Mouse (Mus musculus) MEL (cell line): ENCODE measurements around the gene Naga. TPM values are rescaled to one million over a fixed set of nuclear protein-coding genes. Genes with fewer than 3 reads are reported as not detected.

Source experiments
- DNase-seq: peaks from one replicate; pipeline ENCODE4 v3.0.0; 2011; ENCODE audit warnings: low read depth, low spot score
- H3K27ac ChIP-seq: 2 replicates; pipeline ENCODE4 v1.5.1; 2012; ENCODE audit warnings: low read depth, mild to moderate bottlenecking, control low read depth, low read length, moderate library complexity; ENCODE audit not compliant: control insufficient read depth
- H3K27me3 ChIP-seq, 2 experiments: fragments of 150-350 bp in 1 of 2; sonication (generic) in 1 of 2; 2 replicates each; pipeline ENCODE4 v1.6.1; 2012; ENCODE audit warnings: low read length in 2 of 2, mild to moderate bottlenecking in 2 of 2, improper control_type of control experiment in 1 of 2, moderate library complexity in 1 of 2; ENCODE audit not compliant: insufficient read depth in 2 of 2, control insufficient read depth in 1 of 2
- H3K36me3 ChIP-seq, 2 experiments: 2 replicates each; pipeline ENCODE4 v1.6.1; 2012 to 2014; ENCODE audit warnings: low read length in 2 of 2, improper control_type of control experiment in 1 of 2, inconsistent platforms in 1 of 2, mild to moderate bottlenecking in 1 of 2; ENCODE audit not compliant: insufficient read depth in 2 of 2, control insufficient read depth in 1 of 2
- H3K4me1 ChIP-seq, 2 experiments: fragments of 150-350 bp in 1 of 2; sonication (generic) in 1 of 2; 2 replicates each; pipeline ENCODE4 v1.6.1; 2012; ENCODE audit warnings: low read length in 2 of 2, improper control_type of control experiment in 1 of 2, mild to moderate bottlenecking in 1 of 2; ENCODE audit not compliant: insufficient read depth in 2 of 2, control insufficient read depth in 1 of 2
- H3K4me3 ChIP-seq, 2 experiments: fragments of 150-350 bp in 1 of 2; sonication (generic) in 1 of 2; 2 replicates each; pipeline ENCODE4 v1.5.1; 2012; ENCODE audit warnings: low read depth in 2 of 2, low read length in 2 of 2, mild to moderate bottlenecking in 2 of 2, moderate library complexity in 2 of 2, control low read depth in 1 of 2, improper control_type of control experiment in 1 of 2; ENCODE audit not compliant: control insufficient read depth in 1 of 2, insufficient read depth in 1 of 2
- H3K79me2 ChIP-seq: 2 replicates; pipeline ENCODE4 v1.6.1; 2012; ENCODE audit warnings: mild to moderate bottlenecking, low read length, moderate library complexity; ENCODE audit not compliant: control insufficient read depth, poor library complexity, insufficient read depth
- H3K9ac ChIP-seq: 2 replicates; pipeline ENCODE4 v1.6.1; 2012; ENCODE audit warnings: low read depth, mild to moderate bottlenecking, control low read depth, low read length, moderate library complexity; ENCODE audit not compliant: control insufficient read depth, poor library complexity, severe bottlenecking
- H3K9me3 ChIP-seq: fragments of 150-350 bp; sonication (generic); replicated peaks from 2 replicates; pipeline ENCODE4 v1.6.1; 2012; ENCODE audit warnings: mild to moderate bottlenecking, low read length, improper control_type of control experiment, moderate library complexity; ENCODE audit not compliant: insufficient read depth
- BHLHE40 ChIP-seq: IDR thresholded peaks from 2 replicates; pipeline ENCODE4 v1.6.1; 2012; ENCODE audit warnings: low read depth, mild to moderate bottlenecking, inconsistent platforms, low read length, improper control_type of control experiment, borderline replicate concordance
- CHD1 ChIP-seq: IDR thresholded peaks from 2 replicates; pipeline ENCODE4 v1.6.1; 2012; ENCODE audit warnings: low read depth, mild to moderate bottlenecking, inconsistent platforms, low read length, improper control_type of control experiment
- CHD2 ChIP-seq: IDR thresholded peaks from 2 replicates; pipeline ENCODE4 v1.6.1; 2011; ENCODE audit warnings: low read length, improper control_type of control experiment
- E2F4 ChIP-seq: IDR thresholded peaks from 2 replicates; pipeline ENCODE4 v1.6.1; 2011; ENCODE audit warnings: low read depth, low read length, improper control_type of control experiment, borderline replicate concordance
- ELF1 ChIP-seq: IDR thresholded peaks from 2 replicates; pipeline ENCODE4 v1.6.1; 2014; ENCODE audit warnings: low read depth, mild to moderate bottlenecking, inconsistent platforms, low read length, improper control_type of control experiment, moderate library complexity
- ETS1 ChIP-seq: IDR thresholded peaks from 2 replicates; pipeline ENCODE4 v1.6.1; 2012; ENCODE audit warnings: low read depth, mild to moderate bottlenecking, inconsistent platforms, low read length, improper control_type of control experiment, moderate library complexity
- GABPA ChIP-seq: IDR thresholded peaks from 2 replicates; pipeline ENCODE4 v1.6.1; 2012; ENCODE audit warnings: low read depth, mild to moderate bottlenecking, inconsistent platforms, low read length, improper control_type of control experiment, moderate library complexity
- GATA1 ChIP-seq: IDR thresholded peaks from 2 replicates; pipeline ENCODE4 v1.6.1; 2011; ENCODE audit warnings: low read depth, low read length, improper control_type of control experiment
- HCFC1 ChIP-seq: IDR thresholded peaks from 2 replicates; pipeline ENCODE4 v1.6.1; 2012; ENCODE audit warnings: low read depth, mild to moderate bottlenecking, inconsistent platforms, low read length, improper control_type of control experiment, moderate library complexity
- JUND ChIP-seq: IDR thresholded peaks from 2 replicates; pipeline ENCODE4 v1.6.1; 2011; ENCODE audit warnings: low read depth, mild to moderate bottlenecking, improper control_type of control experiment, low read length
- KAT2A ChIP-seq: conservative IDR thresholded peaks from 2 replicates; pipeline ENCODE4 v1.6.1; 2012; ENCODE audit warnings: low read depth, low read length, improper control_type of control experiment, inconsistent platforms
- MAX ChIP-seq: IDR thresholded peaks from 2 replicates; pipeline ENCODE4 v1.6.1; 2011; ENCODE audit warnings: low read length, improper control_type of control experiment
- MAZ ChIP-seq: IDR thresholded peaks from 2 replicates; pipeline ENCODE4 v1.6.1; 2012; ENCODE audit warnings: low read depth, mild to moderate bottlenecking, inconsistent platforms, low read length, improper control_type of control experiment
- MYB ChIP-seq: IDR thresholded peaks from 2 replicates; pipeline ENCODE4 v1.6.1; 2011; ENCODE audit warnings: mild to moderate bottlenecking, low read depth, low read length, improper control_type of control experiment
- MYC ChIP-seq: IDR thresholded peaks from 2 replicates; pipeline ENCODE4 v1.6.1; 2011; ENCODE audit warnings: low read depth, mild to moderate bottlenecking, low read length, improper control_type of control experiment, moderate library complexity
- NELFE ChIP-seq: IDR thresholded peaks from 2 replicates; pipeline ENCODE4 v1.6.1; 2011; ENCODE audit warnings: low read depth, low read length, improper control_type of control experiment
- NRF1 ChIP-seq: IDR thresholded peaks from 2 replicates; pipeline ENCODE4 v1.6.1; 2014; ENCODE audit warnings: low read depth, mild to moderate bottlenecking, inconsistent platforms, low read length, improper control_type of control experiment, moderate library complexity; ENCODE audit not compliant: poor library complexity, insufficient read depth, severe bottlenecking
- POLR2A ChIP-seq, 2 experiments: IDR thresholded peaks; 2 replicates each; pipeline ENCODE4 v1.6.1; 2011 to 2012; ENCODE audit warnings: low read length in 2 of 2, mild to moderate bottlenecking in 2 of 2, control low read depth in 1 of 2, improper control_type of control experiment in 1 of 2, low read depth in 1 of 2, moderate library complexity in 1 of 2; ENCODE audit not compliant: control insufficient read depth in 1 of 2, insufficient read depth in 1 of 2, poor library complexity in 1 of 2
- POLR2AphosphoS2 ChIP-seq: IDR thresholded peaks from 2 replicates; pipeline ENCODE4 v1.6.1; 2011; ENCODE audit warnings: low read length, improper control_type of control experiment
- POLR2AphosphoS5 ChIP-seq: IDR thresholded peaks from 2 replicates; pipeline ENCODE4 v1.6.1; 2012; ENCODE audit warnings: low read depth, borderline replicate concordance, mild to moderate bottlenecking, inconsistent platforms, low read length, moderate library complexity, mixed read lengths
- RAD21 ChIP-seq: IDR thresholded peaks from 2 replicates; pipeline ENCODE4 v1.6.1; 2011; ENCODE audit warnings: mild to moderate bottlenecking, low read depth, low read length, improper control_type of control experiment
- RCOR1 ChIP-seq: IDR thresholded peaks from 2 replicates; pipeline ENCODE4 v1.6.1; 2012; ENCODE audit warnings: low read depth, mild to moderate bottlenecking, inconsistent platforms, low read length, improper control_type of control experiment
- SIN3A ChIP-seq: IDR thresholded peaks from 2 replicates; pipeline ENCODE4 v1.6.1; 2012; ENCODE audit warnings: low read length, improper control_type of control experiment, inconsistent platforms
- SMC3 ChIP-seq: IDR thresholded peaks from 2 replicates; pipeline ENCODE4 v1.6.1; 2011; ENCODE audit warnings: low read depth, low read length, improper control_type of control experiment
- TAL1 ChIP-seq: IDR thresholded peaks from 2 replicates; pipeline ENCODE4 v1.6.1; 2012; ENCODE audit warnings: mild to moderate bottlenecking, inconsistent platforms, low read length, moderate library complexity, mixed read lengths
- TBP ChIP-seq: IDR thresholded peaks from 2 replicates; pipeline ENCODE4 v1.8.0; 2011; ENCODE audit warnings: low read depth, low read length, improper control_type of control experiment
- TCF12 ChIP-seq: IDR thresholded peaks from 2 replicates; pipeline ENCODE4 v1.6.1; 2014; ENCODE audit warnings: low read depth, mild to moderate bottlenecking, inconsistent platforms, low read length, improper control_type of control experiment, moderate library complexity
- USF2 ChIP-seq, 2 experiments: IDR thresholded peaks; 2 replicates each; pipeline ENCODE4 v1.6.1; 2011 to 2012; ENCODE audit warnings: improper control_type of control experiment in 2 of 2, low read length in 2 of 2, borderline replicate concordance in 1 of 2, inconsistent platforms in 1 of 2, low read depth in 1 of 2, mild to moderate bottlenecking in 1 of 2; ENCODE audit not compliant: insufficient read depth in 1 of 2
- ZMIZ1 ChIP-seq: IDR thresholded peaks from 2 replicates; pipeline ENCODE4 v1.6.1; 2012; ENCODE audit warnings: low read depth, mild to moderate bottlenecking, inconsistent platforms, low read length, improper control_type of control experiment, moderate library complexity
- ZNF384 ChIP-seq: IDR thresholded peaks from 2 replicates; pipeline ENCODE4 v1.6.1; 2012; ENCODE audit warnings: low read depth, mild to moderate bottlenecking, inconsistent platforms, low read length, improper control_type of control experiment
- polyA plus RNA-seq, 2 experiments: library from polyadenylated mRNA; stranded (reverse) in 1 of 2; unstranded in 1 of 2; fragments of >175 nt in 1 of 2; fragments of >200 nt in 1 of 2; gene quantifications; 2 replicates each; pipeline versions ENCODE4 v1.2.1 to v1.2.4; 2012; ENCODE audit warnings: low replicate concordance in 2 of 2, low read depth in 1 of 2; ENCODE audit not compliant: insufficient read length in 2 of 2, insufficient read depth in 1 of 2, missing spikeins in 1 of 2
- total RNA-seq: library from RNA; depleted of rRNA; stranded (reverse); fragments of 300-350 nt; gene quantifications from 2 replicates; pipeline ENCODE4 v1.2.3, GENCODE M21; 2012

Gene Naga
- total and polyA plus RNA-seq, 3 experiments, result 26.4 to 59.5 TPM; not detected in 1

DNA sequence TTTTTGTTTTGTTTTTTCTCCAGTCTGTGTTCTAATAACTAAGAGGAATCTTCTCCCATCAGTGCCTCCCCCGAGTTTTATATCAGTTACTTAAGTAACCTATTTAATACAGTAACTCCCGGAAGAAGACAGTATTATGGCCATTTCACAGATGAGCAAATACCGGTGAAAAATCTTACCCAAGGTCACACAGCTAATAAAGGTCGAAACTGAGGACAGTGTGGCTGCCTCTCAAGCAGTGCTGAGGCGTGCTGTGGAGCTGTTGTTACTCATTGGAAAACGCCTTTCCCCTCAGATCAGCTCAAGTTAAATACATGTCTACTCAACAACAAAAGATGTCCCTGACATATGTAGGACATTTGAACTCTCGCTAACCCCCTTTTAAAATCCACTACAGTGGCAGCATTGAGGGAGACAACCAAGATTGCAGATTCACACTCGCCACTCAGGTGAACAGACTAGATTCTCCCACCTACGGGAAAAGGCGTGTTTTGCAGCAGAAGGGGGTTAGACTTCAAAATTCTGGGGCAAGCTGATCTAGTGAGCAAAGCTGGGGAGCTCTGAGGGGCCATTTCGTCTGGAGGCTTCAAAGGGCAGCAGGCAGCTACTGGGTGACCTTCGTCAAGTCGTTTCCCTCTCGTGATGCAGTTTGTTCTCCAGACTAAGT is 14.5 kb upstream of the Naga start:
- Histone ChIP-seq H3K4me1 (peaks cover 9 to 30% of the 10 kb centered on the region in 2 experiments), H3K27ac (peak overlapping the region; percentile 57), H3K79me2 (peaks cover 28% of the 10 kb centered on the region), H3K4me3 (peak overlapping the region; percentile 84), H3K36me3 (peaks cover 0 to 27% of the 10 kb centered on the region in 2 experiments; a peak in 2 of 4 replicates), H3K9ac (peak overlapping the region; percentile 88), H3K9me3 (no peaks in the 10 kb centered on the region), H3K27me3 (no peaks in the 10 kb centered on the region)
- TF ChIP-seq MYB (no peak), CHD1 (0 out of 2 replicates have a peak, but pooled peaks have one; percentile 13)
- peak; percentile 37 for DNase-seq

DNA sequence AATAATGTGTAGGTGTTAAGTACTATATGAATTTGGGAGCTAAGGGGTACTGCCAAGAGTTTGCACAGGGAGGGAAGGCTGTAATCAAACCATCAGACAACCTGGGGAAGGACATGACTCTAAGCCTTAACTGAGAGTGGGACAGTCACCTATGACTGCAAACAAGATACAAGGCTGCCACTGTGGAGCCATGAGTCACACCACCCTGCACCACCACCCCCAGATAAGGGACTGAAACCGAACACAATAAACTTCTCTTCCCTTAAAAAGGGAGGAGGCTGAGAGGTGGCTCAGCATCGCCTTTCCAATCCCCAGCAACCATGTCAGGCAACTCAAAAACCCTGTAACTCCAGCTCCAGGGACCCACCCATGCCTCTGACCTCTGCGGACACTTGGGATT is 12.8 kb upstream of the Naga start:
- Histone ChIP-seq H3K4me1 (peaks cover 12 to 43% of the 10 kb centered on the region in 2 experiments), H3K36me3 (peaks cover 0 to 37% of the 10 kb centered on the region in 2 experiments; a peak in 2 of 4 replicates), H3K9ac (peak overlapping the region; percentile 45; the same call in 1 of the 2 replicates)
- TF ChIP-seq MYC, result no peak
- no peak for TF ChIP-seq GABPA
- TF ChIP-seq TAL1, result peak; percentile 57
- no peak for TF ChIP-seq KAT2A
- peak in 1 of 2 experiments; percentile 21; a peak in 1 of 4 replicates for TF ChIP-seq POLR2A (IDR thresholded peaks at IDR 0.05; ENCODE audit: control insufficient read depth in 1 of 2, insufficient read depth in 1 of 2, low read depth in 1 of 2, low read length in 2 of 2, poor library complexity in 1 of 2)
- no peak for TF ChIP-seq ELF1
- no peak for TF ChIP-seq ZNF384
- TF ChIP-seq RCOR1, result no peak
- peak; percentile 21; the same call in 1 of the 2 replicates for TF ChIP-seq POLR2AphosphoS2
- TF ChIP-seq MAZ, result no peak
- no peak for TF ChIP-seq CHD1
- TF ChIP-seq JUND, result peak; percentile 57; the same call in 1 of the 2 replicates
- no peak for TF ChIP-seq NELFE
- peak; percentile 48; the same call in 1 of the 2 replicates for TF ChIP-seq BHLHE40
- 0 out of 2 replicates have a peak, but pooled peaks have one; percentile 28 for TF ChIP-seq ZMIZ1
- TF ChIP-seq RAD21, result no peak
- TF ChIP-seq MAX, result no peak
- no peak for TF ChIP-seq E2F4
- peak; percentile 79 for TF ChIP-seq TBP
- peak; percentile 18; the same call in 1 of the 2 replicates for TF ChIP-seq SMC3
- no peak for TF ChIP-seq MYB
- TF ChIP-seq TCF12, result no peak
- peak; percentile 68 for TF ChIP-seq SIN3A
- no peak for TF ChIP-seq POLR2AphosphoS5
- TF ChIP-seq CHD2, result no peak
- TF ChIP-seq GATA1, result peak; percentile 80
- peak; percentile 65; the same call in 1 of the 2 replicates for TF ChIP-seq ETS1
- no peak for TF ChIP-seq NRF1
- TF ChIP-seq HCFC1, result 0 out of 2 replicates have a peak, but pooled peaks have one; percentile 24
- TF ChIP-seq USF2 (IDR thresholded peaks at IDR 0.05; ENCODE audit: borderline replicate concordance in 1 of 2, insufficient read depth in 1 of 2, low read depth in 1 of 2, low read length in 2 of 2), result no peak

More for the DNA sequence above, 12.8 kb upstream of the Naga start:
- H3K27me3 ChIP-seq, result no peaks in the 10 kb centered on the region
- DNase-seq, result peak; percentile 87
- H3K9me3 ChIP-seq, result no peaks in the 10 kb centered on the region
- H3K79me2 ChIP-seq, result peaks cover 38% of the 10 kb centered on the region
- peak overlapping the region; percentile 62 for H3K27ac ChIP-seq
- H3K4me3 ChIP-seq, result no peak overlapping the region; a peak in 1 of 4 replicates
